ENCODE assay signal across 17 mouse cellular contexts in the genomic region with DNA sequence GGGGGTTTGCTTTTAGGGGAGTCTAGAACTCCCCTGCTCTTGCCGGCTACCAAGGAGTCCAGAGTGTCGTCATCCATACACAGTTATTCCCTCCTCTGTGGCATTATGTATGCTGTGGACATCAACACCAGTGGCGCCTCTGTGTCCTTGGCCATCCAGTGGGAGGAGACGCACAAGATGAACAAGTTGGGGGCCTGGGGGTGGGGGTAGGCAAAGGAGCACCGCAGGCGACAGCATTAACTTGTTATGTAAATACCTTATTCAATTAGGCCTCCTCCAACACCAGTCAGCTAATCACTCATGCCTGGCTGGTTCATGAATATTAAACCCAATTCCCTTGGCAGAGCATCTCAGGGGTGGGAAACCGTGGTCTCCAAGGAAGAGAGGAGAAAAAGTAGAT.
DNase-seq lines count a peak whose midpoint lies in the region; ATAC-seq and TF ChIP-seq lines count a peak whose summit lies in the region.
"Had no signal": no experiment of that assay in that cellular context is flagged by ENCODE, and none has a peak within 500 bp of the region (broad histone marks: within the 10 kb centered on the region; RNA-seq: fewer than 3 reads in every experiment).

No protein-coding gene starts in this region.

- no peak for TF ChIP-seq CTCF in hindbrain, postnatal 0 days (IDR thresholded peaks at IDR 0.05; ENCODE audit: low read depth)

- no peaks in the 10 kb centered on the region for H3K27me3 ChIP-seq in forebrain, embryonic 15.5 days
- 0 out of 2 replicates have a peak, but pooled peaks cover 5% of the 10 kb centered on the region for H3K27me3 ChIP-seq in hindbrain, postnatal 0 days (ENCODE audit: insufficient read depth, low read length)
- peaks cover 72% of the 10 kb centered on the region for H3K27me3 ChIP-seq in neural tube, embryonic 13.5 days
- H3K27me3 ChIP-seq in heart, embryonic 10.5 days (ENCODE audit: insufficient read depth, poor library complexity, severe bottlenecking), result peaks cover 51% of the 10 kb centered on the region
- H3K27me3 ChIP-seq: liver, embryonic 13.5 days had no signal

- DNase-seq in embryo, embryonic 11 days, result peak; percentile 39
- no peak for DNase-seq in embryo, embryonic 9.5 days (ENCODE audit: extremely low spot score)
- DNase-seq in hindbrain, postnatal 0 days (ENCODE audit: low spot score), result peak; percentile 75
- DNase-seq in heart, embryonic 10.5 days (ENCODE audit: low spot score), result no peak
- DNase-seq in gastrocnemius, postnatal 14 days, result no peak
- no peak for DNase-seq in urinary bladder, postnatal 4 days (ENCODE audit: low spot score in 2 of 2)
- DNase-seq: adrenal gland, adult 8-10 months; cerebellum, postnatal 36 days; heart, adult 18-20 months; kidney, adult 11 months; kidney, postnatal 14 days; liver, embryonic 13.5 days; lung, postnatal 14 days; thymus, postnatal 36 days had no signal

- no peak overlapping the region for H3K4me2 ChIP-seq in forebrain, embryonic 15.5 days (replicated peaks)
- H3K4me2 ChIP-seq in hindbrain, postnatal 0 days (ENCODE audit: low read depth, low read length), result no peak overlapping the region
- H3K4me2 ChIP-seq in neural tube, embryonic 13.5 days, result no peak overlapping the region
- H3K4me2 ChIP-seq: embryonic facial prominence, embryonic 15.5 days; liver, embryonic 13.5 days had no signal

- H3K9me3 ChIP-seq in forebrain, embryonic 15.5 days, result no peaks in the 10 kb centered on the region
- H3K9me3 ChIP-seq in hindbrain, postnatal 0 days (ENCODE audit: low read length), result no peaks in the 10 kb centered on the region
- H3K9me3 ChIP-seq in neural tube, embryonic 13.5 days, result no peaks in the 10 kb centered on the region
- H3K9me3 ChIP-seq in heart, embryonic 10.5 days, result no peaks in the 10 kb centered on the region
- H3K9me3 ChIP-seq: embryonic facial prominence, embryonic 15.5 days; liver, embryonic 13.5 days had no signal

- no peak overlapping the region for H3K9ac ChIP-seq in forebrain, embryonic 15.5 days (replicated peaks)
- H3K9ac ChIP-seq in hindbrain, postnatal 0 days (replicated peaks; ENCODE audit: low read length), result no peak overlapping the region
- no peak overlapping the region for H3K9ac ChIP-seq in neural tube, embryonic 13.5 days
- H3K9ac ChIP-seq: embryonic facial prominence, embryonic 15.5 days; liver, embryonic 13.5 days had no signal

- H3K36me3 ChIP-seq in forebrain, embryonic 15.5 days, result no peaks in the 10 kb centered on the region
- no peaks in the 10 kb centered on the region for H3K36me3 ChIP-seq in hindbrain, postnatal 0 days (ENCODE audit: insufficient read depth, low read length)
- no peaks in the 10 kb centered on the region for H3K36me3 ChIP-seq in neural tube, embryonic 13.5 days
- no peaks in the 10 kb centered on the region for H3K36me3 ChIP-seq in heart, embryonic 10.5 days
- H3K36me3 ChIP-seq: embryonic facial prominence, embryonic 15.5 days; liver, embryonic 13.5 days had no signal

- peaks cover 62% of the 10 kb centered on the region for H3K4me1 ChIP-seq in forebrain, embryonic 15.5 days
- H3K4me1 ChIP-seq in hindbrain, postnatal 0 days (ENCODE audit: insufficient read depth, low read length), result peaks cover 14% of the 10 kb centered on the region; the same call in 1 of the 2 replicates
- H3K4me1 ChIP-seq in neural tube, embryonic 13.5 days (replicated peaks), result peaks cover 67% of the 10 kb centered on the region
- H3K4me1 ChIP-seq in heart, embryonic 10.5 days, result peaks cover 9% of the 10 kb centered on the region
- H3K4me1 ChIP-seq: liver, embryonic 13.5 days had no signal

- intact Hi-C loops in gastrocnemius, postnatal 14 days (cut with DNase I; ENCODE audit: low total_unique reads), result no loop called here

- no peak overlapping the region for H3K27ac ChIP-seq in forebrain, embryonic 15.5 days (replicated peaks)
- no peak overlapping the region for H3K27ac ChIP-seq in hindbrain, postnatal 0 days
- no peak overlapping the region for H3K27ac ChIP-seq in neural tube, embryonic 13.5 days (replicated peaks)
- H3K27ac ChIP-seq in heart, embryonic 10.5 days, result no peak overlapping the region
- H3K27ac ChIP-seq: embryonic facial prominence, embryonic 15.5 days; liver, embryonic 13.5 days had no signal

- ATAC-seq in forebrain, embryonic 15.5 days (replicated peaks), result peak; percentile 80
- ATAC-seq in hindbrain, postnatal 0 days, result peak; percentile 82
- peak; percentile 64 for ATAC-seq in neural tube, embryonic 13.5 days (ENCODE audit: low read depth)

- 8% methylated on average over 7 of the region's 7 CpGs for WGBS in forebrain, embryonic 15.5 days
- WGBS in hindbrain, postnatal 0 days, result 16% methylated on average over 7 of the region's 7 CpGs
- 21% methylated on average over 7 of the region's 7 CpGs for WGBS in neural tube, embryonic 13.5 days
- WGBS in heart, embryonic 10.5 days, result 57% methylated on average over 7 of the region's 7 CpGs

- no peak overlapping the region for H3K4me3 ChIP-seq in forebrain, embryonic 15.5 days
- no peak overlapping the region for H3K4me3 ChIP-seq in hindbrain, postnatal 0 days (ENCODE audit: low read length)
- H3K4me3 ChIP-seq in neural tube, embryonic 13.5 days, result no peak overlapping the region
- no peak overlapping the region for H3K4me3 ChIP-seq in heart, embryonic 10.5 days
- H3K4me3 ChIP-seq: embryonic facial prominence, embryonic 15.5 days; liver, embryonic 13.5 days had no signal

Comparison
In these comparisons a context has a peak if more than half of its experiments do, and no peak if none do; other contexts are left out.
1. DNase-seq: peak in embryo, embryonic 11 days (single experiment) and hindbrain, postnatal 0 days (single experiment); none in embryo, embryonic 9.5 days (single experiment), heart, embryonic 10.5 days (single experiment), gastrocnemius, postnatal 14 days (single experiment) and urinary bladder, postnatal 4 days (0 of 2).
2. Peak in every context shown above with its lines, with median percentiles within 50 percentile points of each other: ATAC-seq.